Comparison of ENCODE assay signal across 25 mouse cellular contexts in genomic region chrX:109392908-109393307, GRCm38 (mm10).
A peak's percentile ranks its signal among the peaks of the same experiment; 100 is the strongest.
DNase-seq lines count a peak whose midpoint lies in the region; ATAC-seq and TF ChIP-seq lines count a peak whose summit lies in the region.
"Had no signal": no experiment of that assay in that cellular context is flagged by ENCODE, and none has a peak within 500 bp of the region (broad histone marks: within the 10 kb centered on the region; RNA-seq: fewer than 3 reads in every experiment).

No protein-coding gene starts in this region.

- no peak for TF ChIP-seq EP300 in stomach, postnatal 0 days (optimal IDR thresholded peaks at IDR 0.05)

- peak; percentile 0 for DNase-seq in embryo, embryonic 11 days
- DNase-seq in embryo, embryonic 9.5 days (ENCODE audit: extremely low spot score) = no peak
- DNase-seq in hindbrain, postnatal 0 days (ENCODE audit: low spot score) = peak; percentile 20
- DNase-seq in hindbrain, embryonic 10.5 days (ENCODE audit: low spot score) = no peak
- peak; percentile 8 for DNase-seq in midbrain, postnatal 0 days (ENCODE audit: low spot score)
- no peak for DNase-seq in stomach, postnatal 0 days (ENCODE audit: low spot score)
- no peak for DNase-seq in liver, embryonic 11.5 days (ENCODE audit: low spot score)
- DNase-seq: adrenal gland, adult 8-10 months; B cell, adult 2 months; cerebellum, postnatal 14 days; gastrocnemius, postnatal 10 days; heart, adult 11 months; heart, postnatal 14 days; kidney, adult 18-20 months; kidney, postnatal 25 days; right cerebral cortex, postnatal 25 days; thymus, adult 2 months had no signal

- H3K36me3 ChIP-seq in hindbrain, postnatal 0 days (ENCODE audit: insufficient read depth, low read length) = no peaks in the 10 kb centered on the region
- no peaks in the 10 kb centered on the region for H3K36me3 ChIP-seq in hindbrain, embryonic 10.5 days
- no peaks in the 10 kb centered on the region for H3K36me3 ChIP-seq in midbrain, postnatal 0 days (ENCODE audit: insufficient read depth, low read length)
- no peaks in the 10 kb centered on the region for H3K36me3 ChIP-seq in midbrain, embryonic 15.5 days (replicated peaks)
- no peaks in the 10 kb centered on the region for H3K36me3 ChIP-seq in stomach, postnatal 0 days (ENCODE audit: control insufficient read depth, insufficient read depth, low read length)
- H3K36me3 ChIP-seq in liver, embryonic 11.5 days (ENCODE audit: control insufficient read depth, insufficient read depth, low read length) = no peaks in the 10 kb centered on the region
- H3K36me3 ChIP-seq: embryonic facial prominence, embryonic 13.5 days; heart, embryonic 12.5 days; limb, embryonic 12.5 days; liver, embryonic 15.5 days; midbrain, embryonic 12.5 days; neural tube, embryonic 15.5 days had no signal

- no peak overlapping the region for H3K27ac ChIP-seq in hindbrain, postnatal 0 days
- H3K27ac ChIP-seq in hindbrain, embryonic 10.5 days = no peak overlapping the region
- no peak overlapping the region for H3K27ac ChIP-seq in midbrain, postnatal 0 days (ENCODE audit: low read depth, low read length)
- H3K27ac ChIP-seq in midbrain, embryonic 15.5 days = no peak overlapping the region
- no peak overlapping the region for H3K27ac ChIP-seq in stomach, postnatal 0 days (replicated peaks)
- H3K27ac ChIP-seq in liver, embryonic 11.5 days (ENCODE audit: low read depth, low read length) = no peak overlapping the region
- H3K27ac ChIP-seq: embryonic facial prominence, embryonic 13.5 days; limb, embryonic 12.5 days; liver, embryonic 15.5 days; midbrain, embryonic 12.5 days; neural tube, embryonic 15.5 days had no signal

- no peak overlapping the region for H3K4me2 ChIP-seq in hindbrain, postnatal 0 days (ENCODE audit: low read depth, low read length)
- no peak overlapping the region for H3K4me2 ChIP-seq in midbrain, postnatal 0 days (ENCODE audit: low read depth, low read length, poor library complexity, severe bottlenecking)
- H3K4me2 ChIP-seq in midbrain, embryonic 15.5 days = no peak overlapping the region
- no peak overlapping the region for H3K4me2 ChIP-seq in stomach, postnatal 0 days (replicated peaks; ENCODE audit: low read depth)
- no peak overlapping the region for H3K4me2 ChIP-seq in liver, embryonic 11.5 days
- H3K4me2 ChIP-seq: embryonic facial prominence, embryonic 13.5 days; heart, embryonic 12.5 days; limb, embryonic 12.5 days; liver, embryonic 15.5 days; midbrain, embryonic 12.5 days; neural tube, embryonic 15.5 days had no signal

- TF ChIP-seq CTCF in hindbrain, postnatal 0 days (IDR thresholded peaks at IDR 0.05; ENCODE audit: low read depth) = peak; percentile 30
- peak; percentile 63 for TF ChIP-seq CTCF in midbrain, postnatal 0 days (IDR thresholded peaks at IDR 0.05)
- TF ChIP-seq CTCF in stomach, postnatal 0 days (IDR thresholded peaks at IDR 0.05; ENCODE audit: low read depth) = peak; percentile 20; the same call in 1 of the 2 replicates

- no peak overlapping the region for H3K9ac ChIP-seq in hindbrain, postnatal 0 days (replicated peaks; ENCODE audit: low read length)
- H3K9ac ChIP-seq in midbrain, postnatal 0 days (replicated peaks; ENCODE audit: low read length, poor library complexity, severe bottlenecking) = no peak overlapping the region
- no peak overlapping the region for H3K9ac ChIP-seq in midbrain, embryonic 15.5 days
- H3K9ac ChIP-seq in stomach, postnatal 0 days (ENCODE audit: low read length) = no peak overlapping the region
- no peak overlapping the region for H3K9ac ChIP-seq in liver, embryonic 11.5 days (ENCODE audit: low read depth, low read length)
- H3K9ac ChIP-seq: embryonic facial prominence, embryonic 13.5 days; heart, embryonic 12.5 days; limb, embryonic 12.5 days; liver, embryonic 15.5 days; midbrain, embryonic 12.5 days; neural tube, embryonic 15.5 days had no signal

- no peak overlapping the region for H3K4me3 ChIP-seq in hindbrain, postnatal 0 days (ENCODE audit: low read length)
- no peak overlapping the region for H3K4me3 ChIP-seq in hindbrain, embryonic 10.5 days
- no peak overlapping the region for H3K4me3 ChIP-seq in midbrain, postnatal 0 days (ENCODE audit: low read depth, low read length)
- no peak overlapping the region for H3K4me3 ChIP-seq in midbrain, embryonic 15.5 days
- H3K4me3 ChIP-seq in stomach, postnatal 0 days (ENCODE audit: low read depth, low read length) = no peak overlapping the region
- H3K4me3 ChIP-seq in liver, embryonic 11.5 days (ENCODE audit: low read depth, low read length) = no peak overlapping the region
- H3K4me3 ChIP-seq: embryonic facial prominence, embryonic 13.5 days; heart, embryonic 12.5 days; limb, embryonic 12.5 days; liver, embryonic 15.5 days; midbrain, embryonic 12.5 days; neural tube, embryonic 15.5 days had no signal

- ATAC-seq in hindbrain, postnatal 0 days = no peak
- ATAC-seq in midbrain, postnatal 0 days (ENCODE audit: low FRiP score) = no peak
- ATAC-seq in midbrain, embryonic 15.5 days (replicated peaks) = no peak
- no peak for ATAC-seq in stomach, postnatal 0 days (ENCODE audit: low FRiP score, low TSS enrichment)
- no peak for ATAC-seq in liver, embryonic 11.5 days (replicated peaks; ENCODE audit: low FRiP score)
- ATAC-seq: lung, postnatal 0 days had no signal

- H3K4me1 ChIP-seq in hindbrain, postnatal 0 days (ENCODE audit: insufficient read depth, low read length) = no peaks in the 10 kb centered on the region
- H3K4me1 ChIP-seq in hindbrain, embryonic 10.5 days (replicated peaks) = no peaks in the 10 kb centered on the region
- H3K4me1 ChIP-seq in midbrain, postnatal 0 days (ENCODE audit: insufficient read depth, low read length) = no peaks in the 10 kb centered on the region
- no peaks in the 10 kb centered on the region for H3K4me1 ChIP-seq in midbrain, embryonic 15.5 days
- no peaks in the 10 kb centered on the region for H3K4me1 ChIP-seq in stomach, postnatal 0 days (replicated peaks; ENCODE audit: control insufficient read depth, insufficient read depth)
- no peaks in the 10 kb centered on the region for H3K4me1 ChIP-seq in liver, embryonic 11.5 days (replicated peaks; ENCODE audit: control insufficient read depth, insufficient read depth, low read length)
- H3K4me1 ChIP-seq: embryonic facial prominence, embryonic 13.5 days; heart, embryonic 12.5 days; limb, embryonic 12.5 days; liver, embryonic 15.5 days; midbrain, embryonic 12.5 days; neural tube, embryonic 15.5 days had no signal

- WGBS in hindbrain, postnatal 0 days = 65% methylated on average over 3 of the region's 3 CpGs
- WGBS in hindbrain, embryonic 10.5 days = 72% methylated on average over 3 of the region's 3 CpGs
- WGBS in midbrain, postnatal 0 days = 53% methylated on average over 3 of the region's 3 CpGs
- WGBS in midbrain, embryonic 15.5 days = 60% methylated on average over 3 of the region's 3 CpGs
- 44% methylated on average over 3 of the region's 3 CpGs for WGBS in stomach, postnatal 0 days
- WGBS in liver, embryonic 11.5 days = 58% methylated on average over 3 of the region's 3 CpGs

- no peaks in the 10 kb centered on the region for H3K9me3 ChIP-seq in hindbrain, postnatal 0 days (ENCODE audit: low read length)
- peaks cover 4% of the 10 kb centered on the region; the same call in 1 of the 2 replicates for H3K9me3 ChIP-seq in hindbrain, embryonic 10.5 days
- H3K9me3 ChIP-seq in midbrain, postnatal 0 days (ENCODE audit: low read length) = no peaks in the 10 kb centered on the region
- no peaks in the 10 kb centered on the region for H3K9me3 ChIP-seq in midbrain, embryonic 15.5 days
- H3K9me3 ChIP-seq in stomach, postnatal 0 days (ENCODE audit: control insufficient read depth, low read length) = no peaks in the 10 kb centered on the region
- H3K9me3 ChIP-seq in liver, embryonic 11.5 days (ENCODE audit: control insufficient read depth, low read length) = no peaks in the 10 kb centered on the region
- H3K9me3 ChIP-seq: embryonic facial prominence, embryonic 13.5 days; heart, embryonic 12.5 days; limb, embryonic 12.5 days; liver, embryonic 15.5 days; midbrain, embryonic 12.5 days; neural tube, embryonic 15.5 days had no signal

- H3K27me3 ChIP-seq in hindbrain, postnatal 0 days (ENCODE audit: insufficient read depth, low read length) = no peaks in the 10 kb centered on the region
- no peaks in the 10 kb centered on the region for H3K27me3 ChIP-seq in hindbrain, embryonic 10.5 days (ENCODE audit: insufficient read depth, poor library complexity, severe bottlenecking)
- no peaks in the 10 kb centered on the region for H3K27me3 ChIP-seq in midbrain, postnatal 0 days (ENCODE audit: insufficient read depth, low read length)
- H3K27me3 ChIP-seq in midbrain, embryonic 15.5 days (replicated peaks) = no peaks in the 10 kb centered on the region
- H3K27me3 ChIP-seq in stomach, postnatal 0 days (ENCODE audit: control insufficient read depth, insufficient read depth, low read length) = no peaks in the 10 kb centered on the region
- H3K27me3 ChIP-seq in liver, embryonic 11.5 days (replicated peaks; ENCODE audit: control insufficient read depth, insufficient read depth, low read length) = no peaks in the 10 kb centered on the region
- H3K27me3 ChIP-seq: embryonic facial prominence, embryonic 13.5 days; heart, embryonic 12.5 days; limb, embryonic 12.5 days; liver, embryonic 15.5 days; midbrain, embryonic 12.5 days; neural tube, embryonic 15.5 days had no signal

Comparison
In these comparisons a context has a peak if more than half of its experiments do, and no peak if none do; other contexts are left out.
1. DNase-seq: peak in embryo, embryonic 11 days (single experiment), hindbrain, postnatal 0 days (single experiment) and midbrain, postnatal 0 days (single experiment); none in embryo, embryonic 9.5 days (single experiment), hindbrain, embryonic 10.5 days (single experiment), stomach, postnatal 0 days (single experiment) and liver, embryonic 11.5 days (single experiment).
2. Peak in every context shown above with its lines, with median percentiles within 50 percentile points of each other: CTCF ChIP-seq.